Mouse (Mus musculus) ES-E14 (cell line): ENCODE data around the gene Kcna1. TPM values are rescaled to one million over a fixed set of nuclear protein-coding genes. Genes with fewer than 3 reads are reported as not detected.

Experiments
- DNase-seq: peaks from one replicate; pipeline ENCODE4 v3.0.0-alpha.2; 2013; ENCODE audit warnings: low read depth, low spot score
- H3K27ac ChIP-seq: 2 replicates; pipeline ENCODE4 v1.5.1; 2012; ENCODE audit warnings: low read depth, mild to moderate bottlenecking, low read length, moderate library complexity, mixed read lengths; ENCODE audit not compliant: poor library complexity, insufficient read depth, severe bottlenecking
- H3K36me3 ChIP-seq: 2 replicates; pipeline ENCODE4 v1.6.1; 2012; ENCODE audit warnings: mild to moderate bottlenecking, low read length, moderate library complexity, mixed read lengths; ENCODE audit not compliant: control insufficient read depth, poor library complexity, insufficient read depth, severe bottlenecking
- H3K4me1 ChIP-seq, 2 experiments: fragments of 150-350 bp in 1 of 2; sonication (generic) in 1 of 2; 2 replicates each; pipeline ENCODE4 v1.6.1; 2012; ENCODE audit warnings: low read length in 2 of 2, mild to moderate bottlenecking in 1 of 2, mixed read lengths in 1 of 2; ENCODE audit not compliant: control insufficient read depth in 2 of 2, insufficient read depth in 2 of 2, poor library complexity in 1 of 2
- H3K4me3 ChIP-seq, 2 experiments: fragments of 150-350 bp in 1 of 2; sonication (generic) in 1 of 2; 2 replicates each; pipeline ENCODE4 v1.5.1; 2012; ENCODE audit warnings: low read length in 2 of 2, low read depth in 1 of 2, mild to moderate bottlenecking in 1 of 2, mixed read lengths in 1 of 2; ENCODE audit not compliant: insufficient read depth in 1 of 2, poor library complexity in 1 of 2, severe bottlenecking in 1 of 2
- H3K9ac ChIP-seq: 2 replicates; pipeline ENCODE4 v1.6.1; 2012; ENCODE audit warnings: low read depth, mild to moderate bottlenecking, low read length, mixed read lengths; ENCODE audit not compliant: poor library complexity, insufficient read depth, severe bottlenecking
- H3K9me3 ChIP-seq: fragments of 150-350 bp; sonication (generic); 2 replicates; pipeline ENCODE4 v1.6.1; 2012; ENCODE audit warnings: low read depth, mild to moderate bottlenecking, low read length; ENCODE audit not compliant: control insufficient read depth, insufficient read depth
- CHD2 ChIP-seq: IDR thresholded peaks from 2 replicates; pipeline ENCODE4 v1.6.1; 2014; ENCODE audit warnings: mild to moderate bottlenecking, low read depth, low read length, inconsistent platforms
- HCFC1 ChIP-seq: IDR thresholded peaks from 2 replicates; pipeline ENCODE4 v1.6.1; 2012; ENCODE audit warnings: low read length, inconsistent platforms, borderline replicate concordance; ENCODE audit not compliant: insufficient read depth
- MAFK ChIP-seq: IDR thresholded peaks from 2 replicates; pipeline ENCODE4 v1.6.1; 2014; ENCODE audit warnings: mild to moderate bottlenecking, low read depth, low read length, inconsistent platforms; ENCODE audit not compliant: insufficient read depth
- ZC3H11A ChIP-seq: IDR thresholded peaks from 2 replicates; pipeline ENCODE4 v1.6.1; 2012; ENCODE audit warnings: low read depth, mild to moderate bottlenecking, inconsistent platforms, low read length, borderline replicate concordance
- ZNF384 ChIP-seq: IDR thresholded peaks from 2 replicates; pipeline ENCODE4 v1.6.1; 2012; ENCODE audit warnings: low read depth, low read length, inconsistent platforms
- in situ Hi-C, 2 experiments: fragments of 600-800 bp; cut with MboI; formaldehyde crosslinking; loops; one replicate each; pipeline ENCODE4 v1.15.1; 2025; ENCODE audit warnings: low sequenced_read_pairs in 2 of 2, inconsistent platforms in 1 of 2; ENCODE audit not compliant: unreplicated experiment in 2 of 2
- total RNA-seq: library from RNA; depleted of rRNA; stranded (reverse); fragments of 300-350 nt; gene quantifications from 2 replicates; pipeline ENCODE4 v1.2.3, GENCODE M21; 2012

Gene Kcna1
- total RNA-seq, 1 experiment, result 0.18 TPM

DNA sequence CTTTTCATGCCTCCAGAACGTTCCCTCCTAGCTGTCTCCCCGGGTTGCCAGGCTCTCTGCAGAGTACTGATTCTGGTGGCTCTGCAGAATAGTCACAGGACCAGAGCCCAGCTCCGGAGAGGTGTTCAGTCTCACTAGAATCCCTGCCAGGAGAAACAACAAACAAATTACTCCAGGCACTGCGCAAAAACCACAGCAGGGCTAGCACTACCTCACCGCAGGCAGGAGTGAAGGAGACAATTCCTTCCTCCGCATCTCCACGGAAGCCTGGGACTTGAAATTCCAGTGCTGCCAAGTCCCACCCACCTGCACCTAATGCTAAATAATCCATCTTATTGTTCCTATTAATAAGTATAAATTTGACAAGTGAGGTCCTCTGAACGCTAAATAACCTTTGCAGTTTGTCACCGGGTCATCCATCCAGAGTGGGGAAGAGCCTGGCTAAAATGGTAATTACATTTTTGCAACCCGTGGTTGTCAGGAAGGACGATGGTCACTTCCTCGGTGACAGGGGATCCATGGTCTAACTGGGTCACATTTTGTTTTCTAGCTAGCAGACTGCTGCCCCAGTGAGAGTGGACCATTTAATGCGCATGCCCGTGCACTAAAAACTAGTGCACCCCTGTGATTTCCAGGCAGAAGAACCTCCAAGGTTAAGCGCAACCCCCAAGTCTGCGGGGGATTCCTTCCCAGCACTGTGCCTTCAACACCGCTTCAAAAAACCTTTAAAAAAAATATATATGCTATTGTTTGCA lies 36.8 kb downstream of the Kcna1 start:
- no peak for TF ChIP-seq ZC3H11A
- TF ChIP-seq ZNF384, result no peak
- TF ChIP-seq CHD2, result no peak
- TF ChIP-seq MAFK, result no peak
- TF ChIP-seq HCFC1, result no peak
- no peak for DNase-seq
- Histone ChIP-seq H3K4me1 (no peaks in the 10 kb centered on the region), H3K9me3 (no peaks in the 10 kb centered on the region), H3K27ac (no peak overlapping the region), H3K36me3 (no peaks in the 10 kb centered on the region), H3K9ac (no peak overlapping the region), H3K4me3 (no peak overlapping the region)
- in situ Hi-C loops, result no loop called here

DNA sequence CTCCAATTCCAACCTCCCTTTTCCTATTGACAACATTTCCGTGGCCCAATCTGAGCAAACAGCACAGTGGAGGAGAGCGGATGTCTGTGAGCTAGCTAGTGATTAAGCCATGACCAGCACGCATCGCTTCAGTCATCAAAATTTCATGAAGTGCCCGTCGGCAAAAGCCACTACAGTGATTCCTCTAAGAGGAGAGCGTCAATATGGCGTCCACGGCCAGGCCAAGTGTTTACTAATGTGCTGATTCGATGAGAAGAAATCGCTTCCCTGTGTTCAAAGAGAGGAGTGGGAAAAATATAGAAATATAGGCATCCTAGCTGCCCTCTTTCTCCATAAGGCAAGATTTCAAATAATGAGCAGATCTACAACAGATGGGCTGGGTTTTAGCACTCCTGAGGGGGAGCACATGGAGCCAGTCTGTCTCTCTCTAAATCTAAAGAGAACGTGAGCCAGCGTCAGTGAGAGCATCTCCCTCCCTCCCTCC lies 44.3 kb downstream of the Kcna1 start:
- H3K4me3 ChIP-seq, result no peak overlapping the region
- H3K4me1 ChIP-seq, result no peaks in the 10 kb centered on the region
- H3K36me3 ChIP-seq, result no peaks in the 10 kb centered on the region
- no peak overlapping the region for H3K9ac ChIP-seq
- DNase-seq, result no peak
- in situ Hi-C loops, result no loop called here
- H3K9me3 ChIP-seq, result no peaks in the 10 kb centered on the region
- TF ChIP-seq ZC3H11A (no peak), ZNF384 (no peak), HCFC1 (no peak), MAFK (no peak), CHD2 (no peak)
- H3K27ac ChIP-seq, result no peak overlapping the region

DNA sequence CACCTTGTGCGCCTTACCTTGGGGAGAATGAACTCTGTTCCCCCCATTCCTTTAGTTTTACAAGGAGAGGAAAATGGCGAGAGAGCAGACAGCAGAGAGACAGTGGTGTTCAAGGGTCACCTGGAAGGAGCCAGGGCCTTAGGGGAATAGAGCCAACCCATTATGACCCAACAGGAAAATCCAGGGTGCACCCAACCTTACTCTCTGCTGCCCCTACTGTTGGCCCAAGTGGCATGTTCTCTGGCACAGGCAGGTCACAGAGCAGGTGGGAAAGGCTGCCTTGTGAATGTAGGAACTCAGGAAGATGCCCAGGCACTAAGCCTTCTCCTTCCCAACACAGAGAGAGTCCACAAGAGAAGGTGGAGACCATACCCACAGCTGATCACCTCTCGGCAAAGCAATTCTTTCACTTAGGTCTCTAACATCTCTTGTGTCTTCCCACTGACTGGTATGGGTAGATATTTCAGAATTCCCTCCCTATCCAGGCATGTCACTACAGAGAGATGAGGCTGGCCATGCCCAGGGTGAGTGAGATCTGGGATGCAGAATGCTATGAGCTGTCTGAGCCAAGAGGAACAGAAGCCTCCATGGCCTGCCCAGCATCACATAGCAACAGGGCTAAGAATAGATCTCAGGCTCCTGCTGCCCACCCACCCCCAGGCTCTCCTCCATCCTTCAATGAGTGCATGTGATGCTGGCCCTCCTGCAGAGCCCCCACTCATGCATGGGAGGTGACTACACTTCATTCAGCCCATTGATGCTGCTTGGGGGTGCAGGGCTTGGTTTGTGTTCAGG lies 46.8 kb downstream of the Kcna1 start:
- Histone ChIP-seq H3K9me3 (no peaks in the 10 kb centered on the region), H3K4me1 (no peaks in the 10 kb centered on the region), H3K4me3 (no peak overlapping the region), H3K36me3 (no peaks in the 10 kb centered on the region), H3K27ac (no peak overlapping the region), H3K9ac (no peak overlapping the region)
- TF ChIP-seq ZNF384 (no peak), MAFK (no peak), HCFC1 (no peak), CHD2 (no peak), ZC3H11A (no peak)
- in situ Hi-C loops, result no loop called here
- peak; percentile 4 for DNase-seq

DNA sequence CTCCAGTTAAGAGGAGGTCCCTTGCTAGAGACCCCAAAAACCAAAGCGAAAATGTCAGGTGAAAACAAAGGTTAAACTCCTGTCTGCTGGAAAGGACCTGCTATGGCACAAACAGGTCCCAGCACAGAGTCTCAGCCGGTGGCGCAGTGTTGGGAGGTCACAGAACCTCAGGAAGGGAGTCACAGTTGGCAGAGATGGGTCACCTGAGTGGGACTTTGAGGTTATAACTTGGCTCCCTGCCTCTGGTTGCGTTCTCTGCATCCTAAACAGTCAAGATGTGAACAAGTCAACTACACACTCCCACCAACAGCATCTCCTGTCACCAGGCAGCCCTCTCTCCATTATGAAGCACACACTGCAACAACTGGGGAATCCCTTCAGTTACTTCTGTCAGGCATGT lies 48.4 kb downstream of the Kcna1 start:
- Histone ChIP-seq H3K4me1 (no peaks in the 10 kb centered on the region), H3K9me3 (no peaks in the 10 kb centered on the region), H3K27ac (no peak overlapping the region), H3K9ac (no peak overlapping the region), H3K36me3 (no peaks in the 10 kb centered on the region), H3K4me3 (no peak overlapping the region)
- TF ChIP-seq HCFC1, result no peak
- TF ChIP-seq ZC3H11A, result no peak
- TF ChIP-seq ZNF384, result no peak
- TF ChIP-seq CHD2, result no peak
- TF ChIP-seq MAFK, result no peak
- in situ Hi-C loops, result no loop called here
- DNase-seq, result no peak
